Mouse (Mus musculus) myocyte (in vitro differentiated cells): ENCODE measurements around the gene Hipk2.

Experiments used
- E2F4 ChIP-seq: IDR thresholded peaks from one replicate; pipeline ENCODE4 v1.6.1; 2011; ENCODE audit warnings: mild to moderate bottlenecking, control low read depth, moderate library complexity; ENCODE audit not compliant: insufficient read depth
- MAX ChIP-seq: IDR thresholded peaks from one replicate; pipeline ENCODE4 v1.6.1; 2011; ENCODE audit warnings: low read depth, mild to moderate bottlenecking, control low read depth
- MYOD1 ChIP-seq, 3 experiments: IDR thresholded peaks; one replicate each; pipeline ENCODE4 v1.6.1; 2011; ENCODE audit warnings: control low read depth in 2 of 3, low read depth in 2 of 3, mild to moderate bottlenecking in 2 of 3, moderate library complexity in 1 of 3; ENCODE audit not compliant: insufficient read length in 2 of 3, control insufficient read depth in 1 of 3
- MYOG ChIP-seq, 3 experiments: IDR thresholded peaks; one replicate each; pipeline ENCODE4 v1.6.1; 2011; ENCODE audit warnings: control low read depth in 2 of 3, low read depth in 2 of 3, mild to moderate bottlenecking in 2 of 3; ENCODE audit not compliant: insufficient read length in 2 of 3, control insufficient read depth in 1 of 3, insufficient read depth in 1 of 3
- POLR2A ChIP-seq: IDR thresholded peaks from one replicate; pipeline ENCODE4 v1.6.1; 2011; ENCODE audit warnings: low read depth, mild to moderate bottlenecking, control low read depth, moderate library complexity; ENCODE audit not compliant: insufficient read length
- POLR2AphosphoS2 ChIP-seq: IDR thresholded peaks from one replicate; pipeline ENCODE4 v1.6.1; 2011; ENCODE audit warnings: low read depth, control low read depth; ENCODE audit not compliant: insufficient read length
- REST ChIP-seq: IDR thresholded peaks from one replicate; pipeline ENCODE4 v1.6.1; 2011; ENCODE audit warnings: mild to moderate bottlenecking, control low read depth, moderate library complexity; ENCODE audit not compliant: insufficient read depth, insufficient read length
- TCF12 ChIP-seq: IDR thresholded peaks from one replicate; pipeline ENCODE4 v1.6.1; 2011; ENCODE audit warnings: mild to moderate bottlenecking, control low read depth; ENCODE audit not compliant: poor library complexity, insufficient read depth, severe bottlenecking
- USF1 ChIP-seq: IDR thresholded peaks from one replicate; pipeline ENCODE4 v1.6.1; 2011; ENCODE audit warnings: low read depth, mild to moderate bottlenecking, control low read depth, moderate library complexity

- TF ChIP-seq POLR2A: no peak
- no peak for TF ChIP-seq REST
- peak in 1 of 3 experiments; percentile 38 for TF ChIP-seq MYOG (IDR thresholded peaks at IDR 0.05; ENCODE audit: control insufficient read depth in 1 of 3, insufficient read depth in 1 of 3, insufficient read length in 2 of 3, low read depth in 2 of 3)
- no peak for TF ChIP-seq USF1
- no peak for TF ChIP-seq POLR2AphosphoS2
- TF ChIP-seq E2F4: no peak
- TF ChIP-seq MAX: no peak
- peak in 1 of 3 experiments; percentile 8 for TF ChIP-seq MYOD1 (IDR thresholded peaks at IDR 0.05; ENCODE audit: control insufficient read depth in 1 of 3, insufficient read length in 2 of 3, low read depth in 2 of 3)
- no peak for TF ChIP-seq TCF12
Measured at GRCm38 (mm10) chr6:38753729-38754128, 122.2 kb downstream of the Hipk2 start.
